Mouse (Mus musculus) kidney, postnatal 10 days (tissue): ENCODE measurements around the gene Gabrg3.
A peak's percentile ranks its signal among the peaks of the same experiment; 100 is the strongest.
"Not testable (repeated sequence)": the region's sequence is repeated elsewhere in the genome, so short reads cannot be mapped to it uniquely, and the experiment has no call there.

ENCODE experiments used
- DNase-seq: peaks from one replicate; pipeline ENCODE4 v3.0.0; 2021; ENCODE audit warnings: mixed read lengths

Gabrg3 gene

GRCm38 (mm10) chr7:57307337-57307736, 79.7 kb downstream of the Gabrg3 start:
- DNase-seq = no peak

DNA sequence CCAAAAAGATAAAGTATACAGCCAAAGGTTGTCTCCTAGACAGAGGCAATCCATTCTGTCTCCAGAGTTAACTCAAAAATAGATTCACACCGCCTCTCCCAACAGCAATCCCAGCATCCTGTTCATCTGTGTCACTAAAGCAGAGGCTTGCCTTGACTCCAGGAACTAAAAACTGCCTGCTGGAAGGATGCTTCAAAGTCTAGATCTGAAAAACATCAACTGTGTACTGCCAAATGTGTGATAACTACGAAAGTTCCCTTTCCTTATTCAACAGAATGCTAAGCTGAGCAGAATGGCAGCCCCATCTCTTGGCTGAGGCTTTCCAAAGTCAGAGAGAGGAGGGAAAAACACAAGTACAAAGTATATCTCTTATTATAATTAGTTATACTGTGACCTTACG, 90.3 kb downstream of the Gabrg3 start:
- DNase-seq = no peak

DNA sequence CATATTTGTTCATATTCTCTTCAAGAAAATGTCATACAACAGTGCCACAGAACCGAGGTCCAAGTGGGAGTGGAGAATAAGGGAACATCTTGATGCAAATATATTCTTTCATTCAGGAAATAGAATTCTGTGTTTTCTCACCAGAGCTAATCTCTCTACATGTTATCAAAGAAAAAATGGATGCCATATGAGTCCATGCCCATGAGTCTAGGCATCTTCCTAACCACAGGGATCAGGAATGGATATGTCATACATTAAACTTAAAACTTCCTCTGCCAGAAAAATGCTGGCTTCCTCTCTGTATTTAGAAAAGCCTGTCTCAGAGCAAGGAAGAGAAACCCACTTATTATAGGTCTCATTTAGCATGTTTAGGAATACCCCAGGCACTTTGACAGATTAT, 92.9 kb downstream of the Gabrg3 start:
- DNase-seq = no peak

DNA sequence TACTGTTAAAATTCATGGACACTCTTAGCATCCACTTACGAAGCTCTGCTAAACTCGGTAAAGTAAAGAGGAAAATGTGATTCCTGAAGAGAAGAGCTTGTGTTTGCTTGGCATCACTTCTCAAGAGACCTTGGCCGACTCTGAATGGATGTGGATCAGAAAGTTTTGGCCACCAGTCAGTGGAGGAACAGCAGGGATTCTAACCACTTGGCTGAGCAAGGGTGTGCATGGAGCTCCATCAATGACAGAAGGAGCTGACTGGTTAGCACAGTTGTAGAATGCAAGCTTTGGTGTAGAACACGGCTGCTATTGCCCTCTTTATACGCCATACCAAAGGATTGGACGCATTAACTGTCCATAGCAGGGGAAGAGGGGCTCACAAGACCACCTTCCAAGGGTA, 93.4 kb downstream of the Gabrg3 start:
- no peak for DNase-seq

DNA sequence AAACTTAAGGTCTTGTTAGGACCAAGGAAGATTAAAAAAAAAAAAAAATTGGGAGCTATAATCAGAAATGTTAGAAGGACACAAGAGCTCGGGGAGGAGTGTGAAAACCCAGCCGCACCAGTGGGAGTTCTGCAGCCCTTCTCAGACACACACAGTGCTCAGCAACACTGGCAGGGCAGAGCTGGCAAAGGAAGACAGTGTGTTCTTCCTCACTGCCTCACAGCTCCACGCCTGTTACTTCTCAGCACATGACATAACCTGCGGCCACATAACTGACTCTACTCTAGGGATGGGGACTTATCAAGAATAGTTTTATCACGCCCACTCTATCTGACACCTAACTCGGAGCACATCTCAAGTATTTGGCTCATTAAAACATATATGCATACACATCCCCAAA, 103.8 kb downstream of the Gabrg3 start:
- no peak for DNase-seq

- DNase-seq = no peak
These were observed 108.1 kb downstream of the Gabrg3 start for GRCm38 (mm10) chr7:57278841-57279240.

GRCm38 (mm10) chr7:57260201-57260600, 126.8 kb downstream of the Gabrg3 start:
- DNase-seq = no peak

DNA sequence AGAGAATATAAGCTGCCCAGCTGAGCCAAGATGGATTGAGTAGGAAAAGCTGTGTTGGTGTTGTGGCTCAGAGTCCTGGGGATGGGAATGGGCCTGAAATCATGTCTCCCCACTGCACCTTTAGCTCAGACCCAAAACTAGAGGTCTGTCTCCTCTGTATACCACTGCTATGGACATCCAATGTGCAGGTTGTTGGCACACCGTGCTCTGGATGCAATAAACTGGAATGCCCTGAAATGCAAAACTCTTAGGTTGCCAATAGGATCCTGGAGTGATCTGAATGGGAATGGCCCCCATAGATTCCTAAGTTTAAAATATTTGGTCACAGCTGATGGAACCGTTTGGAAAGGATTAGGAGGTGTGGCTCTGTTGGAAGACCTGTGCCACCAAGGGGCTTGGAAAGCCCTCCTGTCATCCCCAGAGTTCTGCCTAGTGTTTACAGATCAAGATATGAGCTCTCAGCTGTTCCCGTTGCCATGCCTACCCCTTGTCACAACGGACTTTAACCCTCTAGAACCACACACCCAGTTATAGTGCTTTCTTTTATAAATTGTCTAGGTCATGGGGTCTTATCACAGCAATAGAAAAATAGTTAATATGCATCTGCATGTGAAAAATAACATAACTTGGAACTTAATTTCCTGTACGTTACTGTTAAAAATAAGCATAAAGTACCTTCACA, 128.0 kb downstream of the Gabrg3 start:
- DNase-seq = no peak

GRCm38 (mm10) chr7:57243981-57244380, 143.0 kb downstream of the Gabrg3 start:
- DNase-seq = no peak

- DNase-seq = no peak
These were observed 172.9 kb downstream of the Gabrg3 start for GRCm38 (mm10) chr7:57214119-57214518.

- DNase-seq = no peak
These were observed 201.0 kb downstream of the Gabrg3 start for GRCm38 (mm10) chr7:57186015-57186414.

DNA sequence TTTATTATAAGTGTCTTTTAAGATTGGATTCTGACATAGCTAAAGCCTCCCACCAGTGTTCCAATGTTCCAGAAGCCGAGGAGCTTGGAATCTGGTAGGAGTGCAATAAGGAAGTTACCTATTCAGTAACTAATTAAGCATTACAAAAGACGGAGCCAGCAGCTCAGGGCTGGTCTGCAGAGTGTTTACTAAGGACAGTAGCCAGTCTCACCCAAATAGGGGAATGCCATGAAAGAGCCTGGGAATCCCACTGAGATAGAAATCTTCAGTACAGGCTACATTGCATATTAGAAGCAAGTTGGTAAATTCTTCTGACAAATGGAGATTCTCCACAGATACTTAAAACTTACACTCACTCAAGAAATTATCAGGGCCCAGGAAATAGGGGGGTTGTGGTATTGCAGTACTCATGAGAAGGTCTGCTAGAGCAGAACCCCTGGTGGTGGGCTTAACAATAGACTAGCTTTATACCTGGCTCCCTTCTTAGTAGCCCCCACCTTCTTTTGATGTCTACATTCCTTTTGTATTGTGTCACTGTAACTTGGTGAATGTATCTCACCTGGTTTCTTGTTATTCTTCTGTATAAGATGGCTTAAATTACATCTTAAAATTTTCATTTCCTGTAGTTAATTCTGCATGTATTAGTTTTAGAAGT, 211.0 kb downstream of the Gabrg3 start:
- not testable (repeated sequence) for DNase-seq

GRCm38 (mm10) chr7:57166931-57167330, 220.1 kb downstream of the Gabrg3 start:
- DNase-seq = peak; percentile 79

DNA sequence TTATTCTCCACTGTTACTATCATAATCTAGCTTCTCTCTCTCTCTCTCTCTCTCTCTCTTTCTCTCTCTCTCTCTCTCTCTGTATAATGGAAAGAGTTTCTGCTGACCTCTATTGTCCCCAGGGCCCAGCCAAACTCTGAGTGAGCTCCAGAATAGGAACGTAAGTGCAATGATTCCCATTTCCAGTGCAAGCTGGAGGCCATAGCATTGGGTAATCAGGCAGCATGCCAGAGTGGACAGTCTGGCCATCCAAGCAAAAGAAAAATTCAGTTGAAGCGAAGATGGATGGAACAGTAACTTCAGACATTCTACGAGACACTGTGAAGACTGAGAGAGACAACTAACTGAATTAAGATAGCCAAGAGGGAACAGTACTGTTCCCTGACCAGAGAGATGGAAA, 228.8 kb downstream of the Gabrg3 start:
- peak; percentile 45 for DNase-seq

DNA sequence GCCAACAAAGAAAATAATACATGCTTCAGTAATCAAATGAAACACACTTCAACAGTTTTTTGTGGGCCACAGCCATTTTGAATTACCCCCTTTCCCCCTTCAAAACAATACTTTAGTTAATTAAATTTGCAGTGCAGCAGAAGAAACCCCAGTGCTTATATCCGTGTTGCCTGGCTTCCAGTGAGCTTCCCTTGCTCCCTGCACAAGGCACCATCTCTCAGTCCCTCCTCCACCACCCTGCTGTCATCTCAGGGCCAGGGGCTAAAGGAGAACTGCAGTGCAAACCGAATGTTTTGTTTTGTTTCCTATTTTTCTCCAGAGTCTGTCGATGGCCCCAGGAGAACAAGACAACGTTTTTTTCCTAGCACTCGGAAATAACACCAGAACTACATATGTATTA, 233.2 kb downstream of the Gabrg3 start:
- no peak for DNase-seq

GRCm38 (mm10) chr7:57150768-57151167, 236.2 kb downstream of the Gabrg3 start:
- DNase-seq = no peak

DNA sequence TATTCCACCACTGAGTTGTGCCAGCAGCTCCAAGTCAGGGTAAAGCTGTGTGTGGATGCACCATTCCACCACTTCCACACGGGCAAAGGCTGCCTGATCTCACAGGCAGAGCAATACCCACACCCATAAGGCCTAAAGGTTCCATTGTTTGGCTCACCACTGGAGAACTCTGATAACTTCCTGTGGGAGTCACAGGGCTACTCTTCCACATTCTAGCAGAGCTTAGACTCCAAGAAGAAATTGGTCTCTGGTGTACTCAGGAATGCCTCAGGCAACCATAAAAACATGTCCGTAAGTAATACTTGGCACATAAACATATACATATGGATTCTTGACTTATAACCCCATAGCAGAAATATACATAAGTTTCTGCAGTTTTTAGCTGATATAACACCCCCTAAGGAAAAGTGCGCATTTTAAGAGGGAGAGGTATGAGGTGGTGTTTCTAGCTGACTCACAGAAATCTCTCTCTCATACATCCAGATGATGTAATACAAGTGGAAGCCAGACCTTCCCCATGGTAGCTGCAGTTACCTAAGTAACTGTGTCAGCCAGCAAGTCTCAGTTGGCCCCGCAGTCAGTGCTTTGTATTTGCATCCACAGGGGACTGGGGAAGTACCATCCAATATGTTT, 248.8 kb downstream of the Gabrg3 start:
- DNase-seq = no peak

- DNase-seq = no peak
These were observed 254.0 kb downstream of the Gabrg3 start for GRCm38 (mm10) chr7:57133009-57133408.

- no peak for DNase-seq
These were observed 254.5 kb downstream of the Gabrg3 start for GRCm38 (mm10) chr7:57132471-57132870.

DNA sequence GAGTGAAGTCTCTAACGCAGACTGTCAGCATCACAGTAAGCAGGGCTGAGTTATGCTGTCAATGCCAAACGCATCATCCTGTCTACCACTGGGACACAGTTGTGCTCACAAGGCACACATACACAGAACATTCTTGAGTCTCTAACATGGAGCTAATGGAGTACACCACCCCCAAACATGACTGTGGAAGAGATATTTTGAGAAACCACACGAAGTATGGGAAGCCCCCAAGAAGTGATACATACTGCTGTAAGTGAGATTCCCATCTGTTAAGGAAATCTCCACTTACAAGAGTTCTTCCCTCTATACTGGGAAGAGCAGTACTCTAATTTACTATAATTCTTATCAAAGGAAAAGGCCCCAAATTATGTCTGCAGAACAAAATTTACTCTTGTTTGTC, 286.9 kb downstream of the Gabrg3 start:
- no peak for DNase-seq

- no peak for DNase-seq
These were observed 304.9 kb downstream of the Gabrg3 start for GRCm38 (mm10) chr7:57082071-57082470.

DNA sequence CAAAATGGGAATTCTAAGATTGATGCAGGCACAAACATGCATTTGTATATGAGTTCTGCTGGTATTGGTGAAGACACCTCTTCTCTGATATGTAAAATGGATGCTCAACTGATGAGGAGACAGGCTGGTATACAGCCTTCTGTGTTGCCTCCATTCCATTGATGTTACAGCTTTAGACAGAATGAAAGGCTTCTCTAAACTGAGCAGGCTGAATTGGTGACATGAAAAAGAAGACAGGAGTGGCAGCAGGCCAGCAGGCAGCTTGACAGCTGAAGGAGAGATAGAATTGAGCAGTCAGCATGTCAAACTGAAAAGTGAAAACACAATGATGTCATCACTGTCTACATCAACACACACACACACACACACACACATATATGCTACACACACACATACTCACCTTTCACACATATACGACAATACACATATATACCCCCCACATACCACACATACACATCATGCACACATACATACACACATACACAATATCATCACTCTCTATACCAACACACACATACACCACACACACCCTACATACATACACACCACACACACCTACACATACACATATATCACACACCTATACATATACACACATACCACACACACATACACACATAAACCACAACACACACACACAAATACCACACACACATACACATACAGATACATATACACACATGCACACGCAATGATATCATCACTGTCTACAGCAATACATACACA, 315.4 kb downstream of the Gabrg3 start:
- DNase-seq = no peak

- DNase-seq = no peak
These were observed 321.6 kb downstream of the Gabrg3 start for GRCm38 (mm10) chr7:57065398-57065797.
